Mouse (Mus musculus) CH12.LX (cell line): ENCODE measurements at regions not wholly inside any gene's neighbourhood (a gene's known extent, or its start where the extent isn't known, plus 50 kb on each side); places are given as distances from the start of the nearest gene placed in this dataset.

Experiments used
- DNase-seq: peaks from one replicate; pipeline ENCODE4 v3.0.0-alpha.2; 2013; ENCODE audit errors: extremely low read depth
- H3K27ac ChIP-seq: 2 replicates; pipeline ENCODE4 v1.5.1; 2012; ENCODE audit warnings: low read depth, mild to moderate bottlenecking, control low read depth, moderate library complexity; ENCODE audit not compliant: insufficient read depth
- H3K27me3 ChIP-seq: replicated peaks from 2 replicates; pipeline ENCODE3; 2012; ENCODE audit warnings: inconsistent platforms
- H3K36me3 ChIP-seq, 2 experiments: replicated peaks in 1 of 2; 2 replicates each; pipeline versions ENCODE3 to v1.6.1; 2012; ENCODE audit warnings: inconsistent platforms in 1 of 2, low read length in 1 of 2, mild to moderate bottlenecking in 1 of 2, mixed read lengths in 1 of 2, moderate library complexity in 1 of 2; ENCODE audit not compliant: control insufficient read depth in 1 of 2, insufficient read depth in 1 of 2
- H3K4me1 ChIP-seq, 2 experiments: 2 replicates each; pipeline ENCODE4 v1.6.1; 2012; ENCODE audit warnings: inconsistent platforms in 1 of 2, moderate library complexity in 1 of 2; ENCODE audit not compliant: insufficient read depth in 2 of 2, control insufficient read depth in 1 of 2
- H3K4me2 ChIP-seq: 2 replicates; pipeline ENCODE4 v1.6.1; 2012; ENCODE audit warnings: low read depth, mild to moderate bottlenecking, control low read depth; ENCODE audit not compliant: poor library complexity, insufficient read depth, severe bottlenecking
- H3K4me3 ChIP-seq, 3 experiments: fragments of 150-350 bp in 1 of 3; sonication (generic) in 1 of 3; replicated peaks in 1 of 3; 2 replicates each; pipeline versions ENCODE3 to v1.5.1; 2011 to 2012; ENCODE audit warnings: low read depth in 2 of 3, low read length in 2 of 3, mild to moderate bottlenecking in 2 of 3, moderate library complexity in 2 of 3, control low read depth in 1 of 3, improper control_type of control experiment in 1 of 3, inconsistent platforms in 1 of 3, mixed read lengths in 1 of 3; ENCODE audit not compliant: poor library complexity in 1 of 3
- H3K79me2 ChIP-seq: replicated peaks from 2 replicates; pipeline ENCODE4 v1.6.1; 2012; ENCODE audit warnings: mild to moderate bottlenecking, moderate library complexity; ENCODE audit not compliant: control insufficient read depth, poor library complexity, insufficient read depth, severe bottlenecking; ENCODE audit errors: extremely low read depth
- H3K9ac ChIP-seq: 2 replicates; pipeline ENCODE4 v1.6.1; 2012; ENCODE audit warnings: low read depth, mild to moderate bottlenecking, control low read depth, moderate library complexity; ENCODE audit not compliant: insufficient read depth
- H3K9me3 ChIP-seq: replicated peaks from 2 replicates; pipeline ENCODE3; 2012; ENCODE audit warnings: low read length, inconsistent platforms, mixed read lengths
- BHLHE40 ChIP-seq: IDR thresholded peaks from 2 replicates; pipeline ENCODE4 v1.6.1; 2011; ENCODE audit warnings: mild to moderate bottlenecking, low read depth, low read length, improper control_type of control experiment
- CTCF ChIP-seq, 2 experiments: IDR thresholded peaks in 1 of 2; conservative IDR thresholded peaks in 1 of 2; 2 replicates each; pipeline ENCODE4 v1.5.1; 2011 to 2012; ENCODE audit warnings: low read depth in 2 of 2, low read length in 2 of 2, improper control_type of control experiment in 1 of 2, inconsistent platforms in 1 of 2, mild to moderate bottlenecking in 1 of 2, moderate library complexity in 1 of 2
- ELF1 ChIP-seq: IDR thresholded peaks from 2 replicates; pipeline ENCODE4 v1.6.1; 2014; ENCODE audit warnings: low read depth, mild to moderate bottlenecking, inconsistent platforms, low read length, improper control_type of control experiment
- GABPA ChIP-seq: IDR thresholded peaks from 2 replicates; pipeline ENCODE4 v1.6.1; 2012; ENCODE audit warnings: low read depth, low read length, improper control_type of control experiment, inconsistent platforms; ENCODE audit not compliant: insufficient replicate concordance
- HCFC1 ChIP-seq: IDR thresholded peaks from 2 replicates; pipeline ENCODE4 v1.6.1; 2012; ENCODE audit warnings: low read depth, mild to moderate bottlenecking, inconsistent platforms, low read length, improper control_type of control experiment
- IRF4 ChIP-seq: IDR thresholded peaks from 2 replicates; pipeline ENCODE4 v1.6.1; 2014; ENCODE audit warnings: low read depth, mild to moderate bottlenecking, inconsistent platforms, low read length, improper control_type of control experiment
- JUND ChIP-seq: conservative IDR thresholded peaks from 2 replicates; pipeline ENCODE4 v1.6.1; 2011; ENCODE audit warnings: low read depth, low read length, improper control_type of control experiment
- KAT2A ChIP-seq: IDR thresholded peaks from 2 replicates; pipeline ENCODE4 v1.6.1; 2012; ENCODE audit warnings: low read length, improper control_type of control experiment, inconsistent platforms; ENCODE audit not compliant: insufficient replicate concordance
- MAFK ChIP-seq: IDR thresholded peaks from 2 replicates; pipeline ENCODE4 v1.6.1; 2011; ENCODE audit warnings: low read length, improper control_type of control experiment; ENCODE audit not compliant: insufficient replicate concordance
- MAZ ChIP-seq: IDR thresholded peaks from 2 replicates; pipeline ENCODE4 v1.6.1; 2012; ENCODE audit warnings: low read depth, mild to moderate bottlenecking, inconsistent platforms, low read length, improper control_type of control experiment, moderate library complexity
- MXI1 ChIP-seq: IDR thresholded peaks from 2 replicates; pipeline ENCODE4 v1.6.1; 2011; ENCODE audit warnings: mild to moderate bottlenecking, low read depth, low read length, improper control_type of control experiment
- MYC ChIP-seq: IDR thresholded peaks from 2 replicates; pipeline ENCODE4 v1.6.1; 2011; ENCODE audit warnings: low read depth, mild to moderate bottlenecking, improper control_type of control experiment, low read length
- NRF1 ChIP-seq: IDR thresholded peaks from 2 replicates; pipeline ENCODE4 v1.6.1; 2014; ENCODE audit warnings: low read depth, mild to moderate bottlenecking, inconsistent platforms, low read length, improper control_type of control experiment, moderate library complexity
- POLR2A ChIP-seq: IDR thresholded peaks from 2 replicates; pipeline ENCODE4 v1.6.1; 2011; ENCODE audit warnings: low read depth, mild to moderate bottlenecking, improper control_type of control experiment, low read length
- SMC3 ChIP-seq: IDR thresholded peaks from 2 replicates; pipeline ENCODE4 v1.6.1; 2011; ENCODE audit warnings: low read depth, low read length, improper control_type of control experiment
- TBP ChIP-seq: conservative IDR thresholded peaks from 2 replicates; pipeline ENCODE4 v1.6.1; 2011; ENCODE audit warnings: low read depth, low read length, improper control_type of control experiment
- UBTF ChIP-seq: IDR thresholded peaks from 2 replicates; pipeline ENCODE4 v1.6.1; 2012; ENCODE audit warnings: low read depth, mild to moderate bottlenecking, inconsistent platforms, low read length, improper control_type of control experiment, moderate library complexity
- USF1 ChIP-seq: IDR thresholded peaks from 2 replicates; pipeline ENCODE4 v1.6.1; 2014; ENCODE audit warnings: low read depth, mild to moderate bottlenecking, inconsistent platforms, low read length, improper control_type of control experiment
- USF2 ChIP-seq: conservative IDR thresholded peaks from 2 replicates; pipeline ENCODE4 v1.6.1; 2011; ENCODE audit warnings: low read depth, low read length, improper control_type of control experiment
- ZMIZ1 ChIP-seq: IDR thresholded peaks from 2 replicates; pipeline ENCODE4 v1.6.1; 2012; ENCODE audit warnings: low read depth, mild to moderate bottlenecking, inconsistent platforms, low read length, improper control_type of control experiment
- ZNF384 ChIP-seq: IDR thresholded peaks from 2 replicates; pipeline ENCODE4 v1.6.1; 2012; ENCODE audit warnings: low read depth, low read length, improper control_type of control experiment, inconsistent platforms
- dilution Hi-C: fragments of 300-500 bp; cut with MboI; formaldehyde crosslinking; loops from 2 replicates; pipeline ENCODE4 v1.14.3; 2020; ENCODE audit warnings: low sequenced_read_pairs; ENCODE audit not compliant: extremely low pct_unique_long_range_greater_than_20kb, extremely low pct_ligation_motif_present
- in situ Hi-C: fragments of 300-500 bp; cut with MboI; formaldehyde crosslinking; loops from 3 replicates; pipeline ENCODE4 v1.14.3; 2019; ENCODE audit warnings: low sequenced_read_pairs, low pct_ligation_motif_present, low pct_unique_long_range_greater_than_20kb, mixed read lengths

DNA sequence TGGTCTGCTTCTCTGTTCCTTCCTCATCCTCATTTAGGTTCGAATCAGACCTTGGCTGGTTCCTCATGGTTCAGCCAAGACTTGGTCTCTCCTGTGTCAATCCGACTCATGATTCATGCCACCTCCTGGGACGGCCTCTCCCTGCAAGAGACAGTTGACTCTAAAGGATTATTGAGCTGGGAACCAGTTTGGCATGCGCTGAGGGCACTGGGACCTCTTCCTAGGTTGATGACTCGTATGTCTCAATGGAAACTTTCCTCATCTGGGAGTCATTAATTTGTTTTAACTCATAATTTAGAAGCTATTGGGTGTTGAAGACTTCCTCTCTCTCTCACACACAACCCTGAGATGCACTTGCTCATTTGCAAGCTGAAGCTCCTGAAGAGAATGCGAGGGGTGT, 254.5 kb downstream of the Cog6 start:
- dilution Hi-C loops = no loop called here
- Histone ChIP-seq H3K27me3 (no peaks in the 10 kb centered on the region), H3K9ac (no peak overlapping the region), H3K4me1 (no peaks in the 10 kb centered on the region), H3K4me3 (no peak overlapping the region), H3K27ac (no peak overlapping the region), H3K9me3 (no peaks in the 10 kb centered on the region), H3K36me3 (no peaks in the 10 kb centered on the region), H3K79me2 (no peaks in the 10 kb centered on the region), H3K4me2 (no peak overlapping the region)
- no peak for DNase-seq
- in situ Hi-C loops = loop anchor here (25.0 kb wide), 1 partner anchor 500 kb away; the partner anchor contains the start of gene Foxo1
- no peak for TF ChIP-seq MYC
- no peak for TF ChIP-seq BHLHE40
- TF ChIP-seq POLR2A = no peak
- no peak for TF ChIP-seq SMC3
- no peak for TF ChIP-seq IRF4
- no peak for TF ChIP-seq KAT2A
- no peak for TF ChIP-seq ZMIZ1
- TF ChIP-seq USF2 = no peak
- no peak for TF ChIP-seq ZNF384
- no peak for TF ChIP-seq HCFC1
- no peak for TF ChIP-seq MXI1
- TF ChIP-seq UBTF = no peak
- no peak for TF ChIP-seq ELF1
- no peak for TF ChIP-seq GABPA

DNA sequence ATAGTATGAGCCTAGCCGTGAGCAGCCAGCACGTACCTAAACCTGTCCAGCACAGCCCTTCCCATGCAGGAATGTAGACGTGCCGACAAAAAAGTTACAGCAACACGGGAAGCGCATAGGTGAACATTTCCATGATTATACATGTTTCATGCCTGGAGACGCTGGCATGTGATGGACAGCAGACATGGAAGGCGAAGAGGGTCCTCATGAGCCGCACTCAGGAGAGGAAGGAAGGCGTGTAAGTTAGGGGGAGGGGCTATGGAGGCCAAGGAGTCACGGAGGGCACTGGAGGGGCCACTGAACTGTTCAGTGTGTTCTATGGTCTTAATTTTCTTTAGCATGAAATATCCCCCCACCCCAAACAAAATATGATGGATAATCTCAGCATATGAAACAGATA, 257.2 kb downstream of the Cog6 start:
- in situ Hi-C loops = loop anchor here (25.0 kb wide), 1 partner anchor 498 kb away; the partner anchor contains the start of gene Foxo1
- TF ChIP-seq USF1 (no peak), TBP (no peak), IRF4 (no peak), NRF1 (no peak), MAZ (no peak), CTCF (conservative IDR thresholded peaks at IDR 0.05 in 1 of 2, IDR thresholded peaks at IDR 0.05 in 1 of 2; ENCODE audit: low read depth in 2 of 2, low read length in 2 of 2) (no peak), MAFK (no peak), MYC (no peak), GABPA (no peak), POLR2A (no peak), JUND (no peak)
- H3K27me3 ChIP-seq = no peaks in the 10 kb centered on the region
- dilution Hi-C loops = no loop called here
- no peak overlapping the region for H3K4me2 ChIP-seq
- no peak overlapping the region for H3K4me3 ChIP-seq
- no peak for DNase-seq
- H3K9ac ChIP-seq = no peak overlapping the region
- H3K36me3 ChIP-seq = no peaks in the 10 kb centered on the region
- no peaks in the 10 kb centered on the region for H3K9me3 ChIP-seq
- H3K4me1 ChIP-seq = peaks cover 0 to 4% of the 10 kb centered on the region in 2 experiments; a peak in 2 of 4 replicates
- no peaks in the 10 kb centered on the region for H3K79me2 ChIP-seq
- H3K27ac ChIP-seq = no peak overlapping the region
